Mouse (Mus musculus): Measurements from ENCODE around the gene Rbm46. TPM values are rescaled to one million over a fixed set of nuclear protein-coding genes. Genes with fewer than 3 reads are reported as not detected.

Gene Rbm46
- polyA plus RNA-seq, 1 experiment from 2014 or later, result 2.2 TPM

DNA sequence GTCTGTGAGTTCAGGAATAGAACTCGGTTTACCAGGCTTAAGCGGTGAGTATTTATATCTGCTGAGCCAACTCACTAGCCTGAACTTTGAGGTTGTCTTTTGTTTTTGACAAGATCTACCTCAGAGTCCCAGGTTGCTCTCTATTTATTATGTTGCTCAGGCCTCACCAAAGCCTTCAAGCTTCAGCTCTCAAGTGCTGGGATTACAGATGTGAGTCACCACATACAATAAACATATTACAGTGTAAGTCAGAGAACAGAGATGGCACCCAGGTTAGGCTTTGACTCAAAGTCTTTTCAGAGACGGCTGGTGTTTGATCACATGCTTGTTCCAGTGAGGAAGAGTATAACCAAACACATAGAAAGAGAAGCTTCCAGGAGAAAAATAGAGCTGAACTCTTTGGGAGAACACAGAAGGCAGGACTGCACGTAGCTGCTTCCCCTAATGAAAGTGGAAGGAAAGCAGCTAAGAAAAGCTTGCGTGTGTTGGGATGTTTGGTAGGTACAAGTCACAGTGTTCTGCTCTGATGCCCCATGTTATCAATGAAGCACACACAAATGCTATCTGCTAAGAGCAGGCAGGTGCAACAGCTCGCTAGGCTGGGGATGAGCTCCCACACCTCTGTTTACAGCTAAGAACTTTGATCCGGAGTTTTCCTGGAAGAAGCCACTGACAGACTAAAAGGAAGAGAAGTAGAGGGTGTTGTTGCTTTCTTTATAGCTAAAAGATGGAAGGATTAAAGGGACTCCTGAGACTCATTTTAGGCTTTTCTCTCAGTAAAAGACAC, 65.8 kb downstream of the Rbm46 start:
- H3K36me3 ChIP-seq, result no peaks in the 10 kb centered on the region
- no peaks in the 10 kb centered on the region for H3K9me3 ChIP-seq
- no peak overlapping the region for H3K4me3 ChIP-seq
- H3K4me1 ChIP-seq, result no peaks in the 10 kb centered on the region
- WGBS, result 82% methylated on average over 7 of the region's 7 CpGs
- no peaks in the 10 kb centered on the region for H3K27me3 ChIP-seq (ENCODE audit: insufficient read depth, poor library complexity, severe bottlenecking)
- DNase-seq (ENCODE audit: low spot score), result no peak
- no peak overlapping the region for H3K27ac ChIP-seq

DNA sequence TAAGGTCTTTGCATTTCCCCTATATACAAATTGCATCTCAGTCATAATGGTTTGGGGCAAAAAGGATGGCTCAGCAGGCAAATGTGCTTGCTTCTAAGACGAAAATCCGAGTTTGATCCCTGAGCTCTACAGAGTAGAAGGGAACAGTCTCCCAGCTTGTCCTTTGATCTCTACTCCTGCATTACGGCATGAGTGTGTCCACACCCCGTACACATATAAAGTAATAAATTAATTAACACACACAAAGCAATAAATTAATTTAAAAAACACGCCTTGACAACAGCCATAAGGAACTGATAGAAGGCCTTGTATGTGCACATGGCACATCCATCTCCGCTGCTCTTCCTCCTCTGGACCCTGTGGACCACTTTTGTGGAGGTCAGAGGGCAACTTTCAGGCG, 66.5 kb downstream of the Rbm46 start:
- Histone ChIP-seq H3K36me3 (no peaks in the 10 kb centered on the region), H3K9me3 (no peaks in the 10 kb centered on the region), H3K27me3 (ENCODE audit: insufficient read depth, poor library complexity, severe bottlenecking) (no peaks in the 10 kb centered on the region), H3K4me3 (no peak overlapping the region), H3K27ac (no peak overlapping the region), H3K4me1 (no peaks in the 10 kb centered on the region)
- no peak for DNase-seq (ENCODE audit: low spot score)
- WGBS, result 84% methylated on average over 7 of the region's 7 CpGs

DNA sequence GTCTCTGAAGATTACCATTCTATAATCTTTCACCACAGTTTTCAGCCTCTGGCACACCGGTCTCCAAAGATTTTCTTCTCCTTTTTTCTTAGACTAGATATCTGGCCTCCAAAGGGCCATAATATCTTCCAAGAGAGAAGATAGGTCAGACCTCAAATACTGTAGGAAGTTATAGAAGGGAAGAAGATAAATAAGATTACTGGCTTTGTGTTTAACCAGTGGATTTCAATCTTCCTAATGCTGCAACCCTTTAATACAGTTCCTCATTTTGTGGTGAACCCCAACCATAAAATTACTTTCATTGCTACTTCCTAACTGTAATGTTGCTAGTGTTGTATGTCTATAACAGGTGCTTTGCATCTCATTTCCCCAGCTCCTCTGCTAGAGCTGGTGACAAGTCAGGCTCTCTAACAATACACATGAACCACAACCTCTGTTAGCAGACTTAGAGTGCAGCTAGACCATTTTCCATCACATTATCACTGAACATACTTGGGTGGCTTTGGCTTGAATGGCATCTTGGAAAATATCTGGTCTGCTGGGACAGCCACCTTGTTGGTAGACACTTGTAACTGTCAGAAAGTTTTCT, 67.9 kb downstream of the Rbm46 start:
- no peak for DNase-seq (ENCODE audit: low spot score)
- Histone ChIP-seq H3K9me3 (no peaks in the 10 kb centered on the region), H3K27ac (no peak overlapping the region), H3K4me3 (no peak overlapping the region), H3K36me3 (no peaks in the 10 kb centered on the region), H3K4me1 (no peaks in the 10 kb centered on the region), H3K27me3 (ENCODE audit: insufficient read depth, poor library complexity, severe bottlenecking) (no peaks in the 10 kb centered on the region)
- WGBS, result 82% methylated on average over 1 of the region's 1 CpGs

DNA sequence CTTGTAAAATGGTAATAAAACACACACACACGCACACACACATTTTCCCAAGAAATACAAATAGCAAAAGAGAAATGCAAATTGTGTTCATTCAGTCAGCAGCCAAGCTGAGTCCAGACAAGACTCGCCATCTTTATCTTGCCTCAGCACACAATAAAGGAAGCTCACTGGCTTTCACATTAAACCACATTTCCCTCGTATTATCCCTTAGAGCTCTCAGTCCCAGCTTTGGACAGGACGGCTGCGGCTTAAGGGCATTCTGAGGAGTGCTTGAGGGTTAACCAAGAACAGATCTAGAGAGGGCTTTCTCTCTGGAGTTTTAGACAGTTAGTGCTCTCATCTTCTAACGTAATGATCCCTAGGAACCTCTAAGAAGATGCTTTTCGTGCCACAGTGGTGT, 71.0 kb downstream of the Rbm46 start:
- Histone ChIP-seq H3K27me3 (ENCODE audit: insufficient read depth, poor library complexity, severe bottlenecking) (no peaks in the 10 kb centered on the region), H3K4me1 (no peaks in the 10 kb centered on the region), H3K4me3 (no peak overlapping the region), H3K27ac (no peak overlapping the region), H3K36me3 (no peaks in the 10 kb centered on the region), H3K9me3 (no peaks in the 10 kb centered on the region)
- DNase-seq (ENCODE audit: low spot score), result no peak
- 81% methylated on average over 7 of the region's 7 CpGs for WGBS

DNA sequence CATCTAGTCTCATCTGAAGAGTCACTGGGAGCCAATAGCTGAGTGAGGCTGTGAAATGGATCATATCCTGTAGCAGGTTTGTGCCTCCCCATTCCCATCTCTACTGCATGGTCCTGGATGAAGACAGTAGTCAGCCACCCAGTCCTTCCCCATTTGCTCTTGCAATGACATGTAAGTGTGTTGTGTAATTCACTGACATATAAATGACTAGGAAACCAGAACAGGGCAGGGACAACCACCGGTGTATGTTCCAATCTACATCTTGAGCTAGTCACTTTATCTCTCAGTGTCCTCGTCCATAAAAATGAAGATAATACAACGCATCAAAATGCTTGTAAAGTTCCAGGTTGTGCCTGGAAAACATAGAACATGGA, 75.8 kb downstream of the Rbm46 start:
- Histone ChIP-seq H3K4me1 (no peaks in the 10 kb centered on the region), H3K9me3 (no peaks in the 10 kb centered on the region), H3K27ac (no peak overlapping the region), H3K4me3 (no peak overlapping the region), H3K36me3 (no peaks in the 10 kb centered on the region), H3K27me3 (ENCODE audit: insufficient read depth, poor library complexity, severe bottlenecking) (no peaks in the 10 kb centered on the region)
- DNase-seq (ENCODE audit: low spot score), result no peak
- WGBS, result 76% methylated on average over 3 of the region's 3 CpGs

DNA sequence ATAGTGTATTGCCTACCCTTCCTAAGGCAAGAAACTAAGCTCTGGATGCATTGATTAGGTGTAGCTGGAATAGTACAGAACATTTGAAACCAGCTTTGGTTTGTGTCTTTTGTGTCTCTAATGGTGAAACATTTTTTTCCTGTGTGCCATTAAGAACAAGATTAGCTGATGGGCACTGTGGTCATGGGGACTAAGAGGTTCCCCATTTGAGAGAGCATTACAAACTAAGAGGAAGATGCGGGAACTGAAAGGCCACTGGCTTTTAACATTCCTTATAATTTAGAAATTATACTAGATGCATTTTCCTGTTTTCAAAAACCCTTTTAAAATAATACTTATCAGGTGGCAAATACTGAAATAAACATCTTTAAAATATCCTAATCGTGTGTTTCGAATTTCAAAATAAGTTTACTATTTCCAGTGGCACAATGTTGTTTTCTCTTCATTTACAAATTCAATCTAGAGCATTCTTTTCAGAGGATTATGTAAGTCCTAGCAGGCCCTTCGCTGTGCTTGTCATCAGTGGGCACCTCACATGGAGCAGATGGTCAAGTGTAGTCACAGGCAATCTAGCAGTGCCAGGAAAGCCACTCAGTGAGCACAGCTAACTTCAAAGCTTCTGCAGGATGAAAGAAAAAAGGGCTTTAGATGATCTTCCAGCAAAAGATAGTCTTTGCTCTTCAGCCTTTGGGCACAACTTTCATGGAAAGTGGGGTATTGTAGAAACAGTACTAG, 76.4 kb downstream of the Rbm46 start:
- Histone ChIP-seq H3K27ac (no peak overlapping the region), H3K9me3 (no peaks in the 10 kb centered on the region), H3K27me3 (ENCODE audit: insufficient read depth, poor library complexity, severe bottlenecking) (no peaks in the 10 kb centered on the region), H3K4me3 (no peak overlapping the region), H3K36me3 (no peaks in the 10 kb centered on the region), H3K4me1 (no peaks in the 10 kb centered on the region)
- no peak for DNase-seq (ENCODE audit: low spot score)
- 78% methylated on average over 4 of the region's 4 CpGs for WGBS

DNA sequence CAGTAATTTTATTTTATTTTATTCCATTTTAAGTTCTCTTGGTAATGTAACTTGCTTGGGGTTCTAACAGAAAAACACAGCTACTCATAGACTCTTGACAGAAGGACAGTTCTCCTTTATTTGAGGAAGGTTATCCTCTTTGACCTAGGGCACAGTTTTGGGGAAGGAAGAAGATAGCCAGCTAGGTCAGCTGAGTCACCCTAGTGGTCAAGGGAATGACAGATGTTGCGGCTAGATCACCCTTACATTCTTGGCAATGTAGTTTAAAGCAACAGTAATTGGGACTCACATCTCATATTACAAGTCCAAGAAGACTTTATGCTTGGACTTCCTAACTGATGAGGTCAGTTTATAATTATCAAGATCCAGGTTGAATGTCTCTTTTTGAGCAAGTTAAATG, 82.6 kb downstream of the Rbm46 start:
- no peaks in the 10 kb centered on the region for H3K9me3 ChIP-seq
- no peak for DNase-seq (ENCODE audit: low spot score)
- no peaks in the 10 kb centered on the region for H3K27me3 ChIP-seq (ENCODE audit: insufficient read depth, poor library complexity, severe bottlenecking)
- H3K4me1 ChIP-seq, result no peaks in the 10 kb centered on the region
- no peaks in the 10 kb centered on the region for H3K36me3 ChIP-seq
- no peak overlapping the region for H3K4me3 ChIP-seq
- 64% methylated on average over 1 of the region's 1 CpGs for WGBS
- no peak overlapping the region for H3K27ac ChIP-seq

DNA sequence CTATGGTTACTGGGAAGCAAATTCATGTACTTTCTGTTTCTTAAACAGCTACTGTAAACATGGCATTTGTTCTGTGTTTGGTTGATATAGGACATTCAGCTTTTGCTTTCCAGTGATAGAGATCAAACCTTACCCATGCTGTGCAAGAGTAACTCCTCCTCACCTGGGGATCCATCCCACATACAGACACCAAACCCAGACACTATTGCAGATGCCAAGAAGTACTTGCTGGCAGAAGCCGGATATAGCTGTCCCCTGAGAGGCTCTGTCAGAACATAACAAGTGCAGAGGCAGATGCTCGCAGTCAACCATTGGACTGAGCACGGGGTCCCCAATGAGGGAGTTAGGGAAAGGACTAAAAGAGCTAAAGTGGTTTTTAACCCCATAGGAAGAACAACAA, 84.6 kb downstream of the Rbm46 start:
- Histone ChIP-seq H3K27ac (no peak overlapping the region), H3K36me3 (no peaks in the 10 kb centered on the region), H3K27me3 (ENCODE audit: insufficient read depth, poor library complexity, severe bottlenecking) (no peaks in the 10 kb centered on the region), H3K4me1 (no peaks in the 10 kb centered on the region), H3K9me3 (no peaks in the 10 kb centered on the region), H3K4me3 (no peak overlapping the region)
- DNase-seq (ENCODE audit: low spot score), result no peak
- WGBS, result 85% methylated on average over 3 of the region's 3 CpGs

Other genes with a start within 250 kb of the Rbm46 start
- not detected in 2 replicates for gene Lrat, start 27.5 kb upstream of the Rbm46 start, polyA plus RNA-seq (2016; fragmentation: Nextera tagmentation; extraction: Ambion mirVana)
- gene Fgg, start 131.2 kb upstream of the Rbm46 start, polyA plus RNA-seq (2016; fragmentation: Nextera tagmentation; extraction: Ambion mirVana), result 0.70 and 40.7 TPM in 2 replicates
- gene Fga, start 149.6 kb upstream of the Rbm46 start, polyA plus RNA-seq (2016; fragmentation: Nextera tagmentation; extraction: Ambion mirVana), result 0.78 and 22.1 TPM in 2 replicates
- gene Fgb, start 173.4 kb upstream of the Rbm46 start, polyA plus RNA-seq (2016; fragmentation: Nextera tagmentation; extraction: Ambion mirVana), result 1.5 and 43.0 TPM in 2 replicates
- gene Plrg1, start 179.0 kb upstream of the Rbm46 start, polyA plus RNA-seq (2016; fragmentation: Nextera tagmentation; extraction: Ambion mirVana), result 78.3 and 101 TPM in 2 replicates